ENCODE assay signal across 10 mouse cellular contexts in the genomic region with DNA sequence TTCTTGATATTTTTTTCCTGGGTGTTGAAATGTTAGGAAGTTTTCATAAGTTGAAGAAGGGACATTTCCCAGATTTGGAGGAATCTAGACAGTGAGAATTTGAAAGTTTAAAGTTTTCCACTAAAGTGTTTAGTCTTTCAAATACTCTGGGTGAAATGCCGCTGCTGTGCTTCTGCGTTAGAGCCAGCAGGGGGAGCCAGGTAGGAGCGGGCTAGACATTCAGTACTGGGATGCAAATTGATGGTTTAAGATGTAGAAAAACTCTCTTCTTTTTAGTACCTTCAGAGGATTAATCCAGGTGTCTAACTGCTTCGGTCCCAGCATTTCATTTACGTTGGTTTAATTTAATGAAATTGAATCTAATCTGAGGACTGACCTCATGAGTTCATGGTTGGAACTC.
DNase-seq lines count a peak whose midpoint lies in the region; TF ChIP-seq lines count a peak whose summit lies in the region.
"Had no signal": no experiment of that assay in that cellular context is flagged by ENCODE, and none has a peak within 500 bp of the region (broad histone marks: within the 10 kb centered on the region; RNA-seq: fewer than 3 reads in every experiment).

No protein-coding gene starts in this region.

- H3K9ac ChIP-seq in heart, adult 2 months (ENCODE audit: low read depth, low read length) = no peak overlapping the region

- 7% methylated on average over 5 of the region's 5 CpGs for WGBS in heart, adult 2 months
- WGBS in heart, embryonic 10.5 days = 9% methylated on average over 5 of the region's 5 CpGs

- intact Hi-C loops in heart, adult 2 months (cut with DNase I) = loop anchor here (5.0 kb wide), 2 partner anchors 176 to 1144 kb away; no protein-coding TSS in a partner anchor

- no peaks in the 10 kb centered on the region for H3K36me3 ChIP-seq in heart, adult 2 months (ENCODE audit: control insufficient read depth, insufficient read depth, low read length)
- no peaks in the 10 kb centered on the region for H3K36me3 ChIP-seq in heart, embryonic 10.5 days

- TF ChIP-seq CTCF in heart, adult 2 months (IDR thresholded peaks at IDR 0.05) = peak; percentile 91

- no peak for TF ChIP-seq EP300 in heart, adult 2 months (IDR thresholded peaks at IDR 0.05; ENCODE audit: insufficient read depth, low read depth, low read length)

- no peaks in the 10 kb centered on the region for H3K4me1 ChIP-seq in heart, adult 2 months (ENCODE audit: control insufficient read depth, insufficient read depth, low read length)
- H3K4me1 ChIP-seq in heart, embryonic 10.5 days = no peaks in the 10 kb centered on the region
- H3K4me1 ChIP-seq: megakaryocyte, embryonic 14.5 days had no signal

- no peaks in the 10 kb centered on the region for H3K9me3 ChIP-seq in heart, embryonic 10.5 days
- H3K9me3 ChIP-seq: megakaryocyte, embryonic 14.5 days had no signal

- H3K4me3 ChIP-seq in heart, adult 2 months = no peak overlapping the region
- no peak overlapping the region for H3K4me3 ChIP-seq in heart, embryonic 10.5 days
- H3K4me3 ChIP-seq: erythroblast, embryonic 14.5 days; megakaryocyte, embryonic 14.5 days had no signal

- no peaks in the 10 kb centered on the region for H3K27me3 ChIP-seq in heart, adult 2 months (ENCODE audit: control insufficient read depth, insufficient read depth, low read length)
- no peaks in the 10 kb centered on the region for H3K27me3 ChIP-seq in heart, embryonic 10.5 days (ENCODE audit: insufficient read depth, poor library complexity, severe bottlenecking)

- no peak for TF ChIP-seq POLR2A in heart, adult 2 months (IDR thresholded peaks at IDR 0.05; ENCODE audit: insufficient read depth, low read depth, low read length)

- DNase-seq in heart, adult 2 months = peak; percentile 8 to 37
- DNase-seq in heart, embryonic 10.5 days (ENCODE audit: low spot score) = no peak
- DNase-seq in B cell, adult 2 months = peak; percentile 67 to 73
- peak; percentile 62 for DNase-seq in ZHBTc4 (ENCODE audit: low read depth, low spot score)
- peak; percentile 16 for DNase-seq in embryo, embryonic 11.5 days (ENCODE audit: low read depth, low spot score)
- peak; percentile 6 to 45 for DNase-seq in layer of hippocampus, adult 18-20 months (ENCODE audit: low spot score in 2 of 2)
- peak; percentile 25 to 47 for DNase-seq in lung, postnatal 4 days
- peak; percentile 24 for DNase-seq in testis, postnatal 14 days (ENCODE audit: low spot score)

- no peak overlapping the region for H3K27ac ChIP-seq in heart, adult 2 months
- no peak overlapping the region for H3K27ac ChIP-seq in heart, embryonic 10.5 days

- no peaks in the 10 kb centered on the region for H3K79me2 ChIP-seq in heart, adult 2 months (replicated peaks; ENCODE audit: control insufficient read depth, insufficient read depth, low read length)
